Mouse (Mus musculus) lung, postnatal 36 days (tissue): Measurements from ENCODE around the gene Olfr1225.
"Not testable (repeated sequence)": the region's sequence is repeated elsewhere in the genome, so short reads cannot be mapped to it uniquely, and the experiment has no call there.

Source experiments
- DNase-seq: peaks from one replicate; pipeline ENCODE4 v3.0.0; 2022; ENCODE audit warnings: mixed read lengths

Gene Olfr1225

GRCm38 (mm10) chr2:89174569-89174968, at the start of gene Olfr1225:
Gene Olfr1225, minus strand, starts transcription at chr2:89174669.
- DNase-seq, result no peak

GRCm38 (mm10) chr2:89199948-89200347, 25.5 kb upstream of the Olfr1225 start, which contains the start of gene Olfr1226:
Gene Olfr1226, minus strand, starts transcription at chr2:89200048.
- no peak for DNase-seq

DNA sequence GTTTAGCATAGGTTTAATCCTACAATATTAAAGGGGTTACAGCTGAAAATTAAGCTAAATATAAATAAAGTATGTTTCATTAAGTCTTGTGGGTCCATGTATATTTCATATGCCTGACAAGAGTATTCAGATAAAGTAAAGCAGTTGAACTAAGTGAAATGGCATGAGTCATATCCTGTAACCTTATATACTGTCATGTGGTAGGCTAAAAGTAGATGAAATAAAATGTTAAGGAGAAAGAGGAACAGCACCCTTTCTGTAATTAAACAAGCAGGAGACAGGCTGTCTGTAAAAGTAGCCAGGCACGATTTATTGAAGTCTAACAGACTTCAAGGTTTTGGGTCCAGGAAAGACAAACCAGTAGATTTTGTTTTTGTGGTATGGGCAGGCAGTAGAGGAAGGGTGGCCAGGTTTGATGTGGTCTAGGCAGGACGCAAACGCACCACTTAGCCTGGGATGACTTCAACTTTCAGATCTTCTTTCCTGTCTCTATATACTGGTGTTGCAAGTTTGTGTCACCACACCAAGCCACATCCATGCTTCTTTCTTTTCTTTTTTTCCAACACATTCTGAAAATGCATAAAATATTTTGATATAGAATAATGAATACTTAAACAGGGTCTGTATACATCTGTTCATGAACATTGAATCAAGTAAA, 22.0 kb upstream of the Olfr1225 start:
- DNase-seq, result no peak

DNA sequence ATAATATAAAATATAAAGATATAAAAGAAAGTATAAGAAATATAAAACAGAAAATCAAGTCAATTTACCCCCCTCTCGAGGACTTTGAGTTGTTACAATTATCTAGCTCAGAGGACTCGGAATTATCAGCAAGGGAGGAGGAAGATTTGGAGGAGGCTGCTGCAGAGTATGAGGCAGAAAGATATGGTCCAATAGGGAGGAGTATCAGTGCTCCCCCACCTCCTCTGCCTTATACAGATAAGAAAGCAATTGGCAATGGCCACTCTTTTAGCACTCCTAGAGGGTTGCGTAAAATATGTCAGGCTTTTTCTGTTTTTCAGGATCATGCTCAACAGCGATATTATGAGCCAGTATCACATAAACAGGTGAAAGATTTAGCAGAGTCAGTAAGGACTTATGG, 9.8 kb downstream of the Olfr1225 start:
- DNase-seq, result not testable (repeated sequence)

GRCm38 (mm10) chr2:89163991-89164390, 10.5 kb downstream of the Olfr1225 start, which contains the start of gene Olfr1224-ps1:
Gene Olfr1224-ps1, minus strand, starts transcription at chr2:89164091.
- not testable (repeated sequence) for DNase-seq

DNA sequence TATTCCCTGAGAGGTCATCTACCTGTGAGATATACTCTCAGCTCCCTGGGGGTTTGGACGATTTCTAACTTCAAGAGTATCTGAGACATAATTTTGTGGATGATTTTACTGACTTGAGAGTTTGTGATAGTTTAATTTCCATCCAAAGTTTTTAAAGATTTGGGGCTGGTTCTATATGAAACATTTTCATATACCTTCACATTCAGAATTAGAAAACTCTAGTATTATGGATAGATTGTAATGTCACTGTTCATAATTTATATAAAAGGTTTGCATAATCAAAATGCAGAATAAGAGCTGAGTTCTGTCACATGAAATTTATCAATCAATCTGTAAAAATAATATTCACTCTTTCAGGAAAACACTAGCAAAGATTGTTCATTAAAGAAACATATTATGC, 23.0 kb downstream of the Olfr1225 start, which contains the start of gene Olfr1223:
Olfr1223 (minus strand) TSS at position 101 of the 400 bp plus-strand sequence.
- no peak for DNase-seq

GRCm38 (mm10) chr2:89132954-89133353, 41.5 kb downstream of the Olfr1225 start, which contains the start of gene Olfr1222:
Gene Olfr1222, minus strand, starts transcription at chr2:89133054.
- DNase-seq, result no peak
